Mouse (Mus musculus) brain, embryonic 14.5 days (tissue): ENCODE data around the gene Nab1. TPM values are rescaled to one million over a fixed set of nuclear protein-coding genes. Genes with fewer than 3 reads are reported as not detected.

Experiments
- DNase-seq: peaks from one replicate; pipeline ENCODE4 v3.0.0-alpha.2; 2011; ENCODE audit warnings: low read depth
- CTCF ChIP-seq: fragments of 200-500 bp; IDR thresholded peaks from 2 replicates; pipeline ENCODE4 v1.5.1; 2012; ENCODE audit warnings: inconsistent platforms, mild to moderate bottlenecking, moderate library complexity, borderline replicate concordance; ENCODE audit not compliant: insufficient read depth, insufficient read length; ENCODE audit errors: extremely low read depth
- POLR2A ChIP-seq: fragments of 200-500 bp; IDR thresholded peaks from 2 replicates; pipeline ENCODE4 v1.6.1; 2012; ENCODE audit warnings: mild to moderate bottlenecking, inconsistent platforms, borderline replicate concordance; ENCODE audit not compliant: poor library complexity, insufficient read depth, insufficient read length, severe bottlenecking; ENCODE audit errors: extremely low read depth
- polyA plus RNA-seq: library from polyadenylated mRNA; depleted of rRNA; stranded (reverse); fragments of >200 nt; gene quantifications from 2 replicates; pipeline ENCODE4 v1.2.3, GENCODE M21; 2012; rRNA removed

Nab1 gene
- polyA plus RNA-seq, 1 experiment = 11.5 TPM

- DNase-seq = no peak
- no peak for TF ChIP-seq CTCF
- no peak for TF ChIP-seq POLR2A
These were observed 77.4 kb downstream of the Nab1 start for GRCm38 (mm10) chr1:52423057-52423456.

- DNase-seq = no peak
- no peak for TF ChIP-seq POLR2A
- TF ChIP-seq CTCF = no peak
These were observed 78.3 kb downstream of the Nab1 start for GRCm38 (mm10) chr1:52422137-52422536.

GRCm38 (mm10) chr1:52421623-52422022 is 78.9 kb downstream of the Nab1 start:
- no peak for DNase-seq
- TF ChIP-seq CTCF = no peak
- TF ChIP-seq POLR2A = no peak

DNA sequence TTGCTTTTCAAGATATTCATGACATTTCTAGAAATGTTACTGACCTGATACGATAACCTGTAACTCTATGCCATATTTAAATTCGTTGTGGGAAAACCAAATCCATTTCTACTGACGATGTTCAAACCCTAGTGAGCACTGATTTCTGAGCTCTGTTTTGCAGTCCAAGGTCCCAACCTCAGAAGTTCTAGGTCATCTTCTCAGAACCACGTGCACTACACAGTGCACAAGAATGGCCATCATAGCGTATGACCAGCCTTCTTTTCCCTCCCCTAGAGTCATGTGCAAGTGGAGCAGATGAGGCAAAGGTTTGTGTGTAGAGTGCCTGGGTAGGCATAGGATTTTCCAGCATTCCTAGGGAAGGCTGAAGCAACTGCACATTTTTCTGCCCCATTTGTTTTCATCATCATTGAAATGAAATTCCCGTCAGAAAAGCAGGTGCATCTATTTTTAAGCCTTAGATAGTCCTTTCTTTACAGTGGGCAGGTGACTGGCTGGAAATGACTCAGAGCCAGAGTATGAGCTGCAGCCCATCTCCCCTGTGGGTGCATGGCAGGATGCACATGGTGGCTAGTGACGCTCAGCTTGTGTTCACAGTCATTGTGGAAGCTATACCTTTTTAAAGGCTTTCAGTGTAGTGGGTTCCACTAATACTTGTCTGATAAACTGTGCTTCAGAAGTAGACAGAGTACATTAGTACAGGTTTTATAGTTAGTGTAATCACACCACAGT is 81.2 kb downstream of the Nab1 start:
- TF ChIP-seq POLR2A = no peak
- TF ChIP-seq CTCF = no peak
- no peak for DNase-seq

Other genes with a start within 250 kb of the Nab1 start
- 19.9 and 25.6 TPM in 2 replicates for gene Nemp2, start 130.0 kb upstream of the Nab1 start, polyA plus RNA-seq
- 14.3 and 21.8 TPM in 2 replicates for gene Mfsd6, start 226.8 kb upstream of the Nab1 start, polyA plus RNA-seq